Comparison of ENCODE assay signal across 32 mouse cellular contexts in genomic region chr1:135032658-135033057, GRCm38 (mm10).
A peak's percentile ranks its signal among the peaks of the same experiment; 100 is the strongest.
DNase-seq lines count a peak whose midpoint lies in the region; ATAC-seq and TF ChIP-seq lines count a peak whose summit lies in the region.
"Had no signal": no experiment of that assay in that cellular context is flagged by ENCODE, and none has a peak within 500 bp of the region (broad histone marks: within the 10 kb centered on the region; RNA-seq: fewer than 3 reads in every experiment).

No protein-coding gene starts in this region.

- no peaks in the 10 kb centered on the region for H3K4me1 ChIP-seq in forebrain, embryonic 14.5 days (ENCODE audit: control insufficient read depth, insufficient read depth, low read length)
- H3K4me1 ChIP-seq in forebrain, embryonic 11.5 days (replicated peaks; ENCODE audit: control insufficient read depth, insufficient read depth, low read length), result no peaks in the 10 kb centered on the region
- H3K4me1 ChIP-seq in lung, postnatal 0 days (ENCODE audit: insufficient read depth, low read depth, low read length), result no peaks in the 10 kb centered on the region
- H3K4me1 ChIP-seq: heart, embryonic 10.5 days; heart, embryonic 15.5 days; kidney, embryonic 15.5 days; limb, embryonic 12.5 days; liver, embryonic 15.5 days; neural tube, embryonic 12.5 days had no signal

- TF ChIP-seq CTCF in brain, embryonic 14.5 days (IDR thresholded peaks at IDR 0.05; ENCODE audit: borderline replicate concordance, extremely low read depth, insufficient read depth, insufficient read length), result no peak
- TF ChIP-seq CTCF in lung, postnatal 0 days (IDR thresholded peaks at IDR 0.05), result no peak

- peak; percentile 60 for DNase-seq in forebrain, embryonic 14.5 days (ENCODE audit: low spot score)
- DNase-seq in forebrain, embryonic 11.5 days (ENCODE audit: low spot score), result no peak
- DNase-seq in layer of hippocampus, postnatal 14 days (ENCODE audit: low spot score in 2 of 2), result peak; percentile 32 to 67
- no peak for DNase-seq in layer of hippocampus, adult 11-12 months (ENCODE audit: low spot score)
- DNase-seq in brain, embryonic 14.5 days (ENCODE audit: low read depth), result peak; percentile 64
- no peak for DNase-seq in spleen, postnatal 14 days (ENCODE audit: low spot score in 2 of 2)
- no peak for DNase-seq in lung, postnatal 0 days (ENCODE audit: low spot score)
- DNase-seq: adrenal gland, adult 2 months; adrenal gland, postnatal 36 days; cerebellum, adult 2 months; cerebellum, postnatal 36 days; gastrocnemius, postnatal 25 days; heart, adult 11 months; kidney, adult 18-20 months; kidney, postnatal 25 days; lung, embryonic 14.5 days; right cerebral cortex, postnatal 14 days; thymus, adult 18-20 months; thymus, postnatal 25 days had no signal

- H3K4me3 ChIP-seq in forebrain, embryonic 14.5 days (ENCODE audit: low read depth, low read length), result no peak overlapping the region
- no peak overlapping the region for H3K4me3 ChIP-seq in forebrain, embryonic 11.5 days (ENCODE audit: low read depth, low read length)
- no peak overlapping the region for H3K4me3 ChIP-seq in lung, postnatal 0 days (ENCODE audit: low read depth, low read length)
- H3K4me3 ChIP-seq: embryonic facial prominence, embryonic 15.5 days; heart, embryonic 10.5 days; heart, embryonic 15.5 days; kidney, embryonic 15.5 days; layer of hippocampus, adult 2 months; limb, embryonic 12.5 days; liver, embryonic 15.5 days; myocyte; neural tube, embryonic 12.5 days had no signal

- ATAC-seq in forebrain, embryonic 14.5 days, result no peak
- ATAC-seq in forebrain, embryonic 11.5 days (replicated peaks; ENCODE audit: low FRiP score), result no peak
- ATAC-seq in lung, postnatal 0 days, result no peak
- ATAC-seq: activated CD4-positive, CD25-positive, alpha-beta regulatory T cell, adult 4 months; hindbrain, embryonic 16.5 days had no signal

- WGBS in forebrain, embryonic 14.5 days, result 24% methylated on average over 8 of the region's 8 CpGs
- 42% methylated on average over 8 of the region's 8 CpGs for WGBS in forebrain, embryonic 11.5 days
- WGBS in lung, postnatal 0 days, result 50% methylated on average over 8 of the region's 8 CpGs

- TF ChIP-seq POLR2A in brain, embryonic 14.5 days (IDR thresholded peaks at IDR 0.05; ENCODE audit: borderline replicate concordance, extremely low read depth, insufficient read depth, insufficient read length, poor library complexity, severe bottlenecking), result no peak

- H3K36me3 ChIP-seq in forebrain, embryonic 14.5 days (ENCODE audit: control insufficient read depth, insufficient read depth, low read length), result no peaks in the 10 kb centered on the region
- no peaks in the 10 kb centered on the region for H3K36me3 ChIP-seq in forebrain, embryonic 11.5 days (ENCODE audit: control insufficient read depth, insufficient read depth, low read length)
- no peaks in the 10 kb centered on the region for H3K36me3 ChIP-seq in lung, postnatal 0 days (ENCODE audit: insufficient read depth, low read length)
- H3K36me3 ChIP-seq: embryonic facial prominence, embryonic 15.5 days; heart, embryonic 10.5 days; heart, embryonic 15.5 days; kidney, embryonic 15.5 days; limb, embryonic 12.5 days; liver, embryonic 15.5 days; neural tube, embryonic 12.5 days had no signal

- H3K27me3 ChIP-seq in forebrain, embryonic 14.5 days (replicated peaks; ENCODE audit: control insufficient read depth, insufficient read depth, low read length), result no peaks in the 10 kb centered on the region
- H3K27me3 ChIP-seq in forebrain, embryonic 11.5 days (ENCODE audit: control insufficient read depth, insufficient read depth, low read length), result no peaks in the 10 kb centered on the region
- no peaks in the 10 kb centered on the region for H3K27me3 ChIP-seq in lung, postnatal 0 days (replicated peaks; ENCODE audit: insufficient read depth, low read length)
- H3K27me3 ChIP-seq: embryonic facial prominence, embryonic 15.5 days; neural tube, embryonic 12.5 days had no signal

- no peak overlapping the region for H3K4me2 ChIP-seq in forebrain, embryonic 14.5 days (ENCODE audit: low read length)
- H3K4me2 ChIP-seq in forebrain, embryonic 11.5 days (ENCODE audit: low read depth, low read length, severe bottlenecking), result no peak overlapping the region
- H3K4me2 ChIP-seq in lung, postnatal 0 days (replicated peaks; ENCODE audit: low read depth, low read length), result no peak overlapping the region
- H3K4me2 ChIP-seq: embryonic facial prominence, embryonic 15.5 days; heart, embryonic 15.5 days; kidney, embryonic 15.5 days; limb, embryonic 12.5 days; liver, embryonic 15.5 days; lung, embryonic 14.5 days; midbrain, embryonic 11.5 days; neural tube, embryonic 12.5 days had no signal

- H3K9ac ChIP-seq in forebrain, embryonic 14.5 days (ENCODE audit: low read length), result no peak overlapping the region
- no peak overlapping the region for H3K9ac ChIP-seq in forebrain, embryonic 11.5 days (ENCODE audit: low read length)
- H3K9ac ChIP-seq in lung, postnatal 0 days (replicated peaks; ENCODE audit: low read depth), result no peak overlapping the region
- H3K9ac ChIP-seq: embryonic facial prominence, embryonic 15.5 days; heart, embryonic 15.5 days; kidney, embryonic 15.5 days; limb, embryonic 12.5 days; liver, embryonic 15.5 days; lung, embryonic 14.5 days; neural tube, embryonic 12.5 days had no signal

- no peak overlapping the region for H3K27ac ChIP-seq in forebrain, embryonic 14.5 days (ENCODE audit: low read depth, low read length)
- no peak overlapping the region for H3K27ac ChIP-seq in forebrain, embryonic 11.5 days (ENCODE audit: low read depth, low read length)
- no peak overlapping the region for H3K27ac ChIP-seq in lung, postnatal 0 days (ENCODE audit: low read length)
- H3K27ac ChIP-seq: embryonic facial prominence, embryonic 15.5 days; heart, embryonic 10.5 days; heart, embryonic 15.5 days; kidney, embryonic 15.5 days; layer of hippocampus, adult 2 months; limb, embryonic 12.5 days; liver, embryonic 15.5 days; neural tube, embryonic 12.5 days; stomach, postnatal 0 days had no signal

- TF ChIP-seq EP300 in lung, postnatal 0 days (IDR thresholded peaks at IDR 0.05), result no peak

- H3K9me3 ChIP-seq in forebrain, embryonic 14.5 days (replicated peaks; ENCODE audit: control insufficient read depth, low read length), result no peaks in the 10 kb centered on the region
- no peaks in the 10 kb centered on the region for H3K9me3 ChIP-seq in forebrain, embryonic 11.5 days (ENCODE audit: control insufficient read depth, low read length)
- H3K9me3 ChIP-seq in lung, postnatal 0 days (ENCODE audit: low read length), result 0 out of 2 replicates have a peak, but pooled peaks cover under 1% of the 10 kb centered on the region
- H3K9me3 ChIP-seq: embryonic facial prominence, embryonic 15.5 days; heart, embryonic 10.5 days; heart, embryonic 15.5 days; kidney, embryonic 15.5 days; liver, embryonic 15.5 days had no signal

Comparison
In these comparisons a context has a peak if more than half of its experiments do, and no peak if none do; other contexts are left out.
1. DNase-seq: peak in forebrain, embryonic 14.5 days (single experiment), layer of hippocampus, postnatal 14 days (2 of 2) and brain, embryonic 14.5 days (single experiment); none in forebrain, embryonic 11.5 days (single experiment), layer of hippocampus, adult 11-12 months (single experiment), spleen, postnatal 14 days (0 of 2) and lung, postnatal 0 days (single experiment).